Mouse (Mus musculus) lung, postnatal 0 days (tissue): ENCODE measurements at regions not wholly inside any gene's neighbourhood (a gene's known extent, or its start where the extent isn't known, plus 50 kb on each side); places are given as distances from the start of the nearest gene placed in this dataset.

Source experiments
- CTCF ChIP-seq: IDR thresholded peaks from 2 replicates; pipeline ENCODE4 v1.5.1; 2016; ENCODE audit warnings: antibody characterized with exemption, mild to moderate bottlenecking
- EP300 ChIP-seq: IDR thresholded peaks from 2 replicates; pipeline ENCODE4 v1.6.1; 2016; ENCODE audit warnings: antibody characterized with exemption, mild to moderate bottlenecking, control low read depth

GRCm38 (mm10) chr12:92156726-92157125 is 307.8 kb upstream of the Sel1l start:
- TF ChIP-seq CTCF = no peak
- no peak for TF ChIP-seq EP300
